Mouse (Mus musculus) hindbrain, postnatal 0 days (tissue): ENCODE results near the gene Spon2. TPM values are rescaled to one million over a fixed set of nuclear protein-coding genes. Genes with fewer than 3 reads are reported as not detected.
A peak's percentile ranks its signal among the peaks of the same experiment; 100 is the strongest.

Source experiments
- ATAC-seq: fragments of 200-750 bp; cut with Nextera tagmentation; 2 replicates; pipeline ENCODE4 v1.8.0; 2017; ENCODE audit warnings: mild to moderate bottlenecking, moderate TSS enrichment, moderate library complexity
- DNase-seq: peaks from one replicate; pipeline ENCODE4 v3.0.0-alpha.2; 2015; ENCODE audit warnings: low spot score
- H3K27ac ChIP-seq: fragments of 300-500 bp; sonication (generic); 2 replicates; pipeline ENCODE4 v1.5.1; 2014; ENCODE audit warnings: mild to moderate bottlenecking
- H3K27me3 ChIP-seq: fragments of 300-500 bp; sonication (generic); 2 replicates; pipeline ENCODE4 v1.6.1; 2014; ENCODE audit warnings: low read length, mixed read lengths; ENCODE audit not compliant: insufficient read depth
- H3K36me3 ChIP-seq: fragments of 300-500 bp; sonication (generic); 2 replicates; pipeline ENCODE4 v1.6.1; 2014; ENCODE audit warnings: low read length, mixed read lengths; ENCODE audit not compliant: insufficient read depth
- H3K4me1 ChIP-seq: fragments of 300-500 bp; sonication (generic); 2 replicates; pipeline ENCODE4 v1.6.1; 2014; ENCODE audit warnings: antibody characterized with exemption, low read length, mixed read lengths; ENCODE audit not compliant: insufficient read depth
- H3K4me2 ChIP-seq: fragments of 300-500 bp; sonication (generic); 2 replicates; pipeline ENCODE4 v1.6.1; 2014; ENCODE audit warnings: low read depth, mild to moderate bottlenecking, low read length, moderate library complexity, mixed read lengths
- H3K4me3 ChIP-seq: fragments of 300-500 bp; sonication (generic); 2 replicates; pipeline ENCODE4 v1.5.1; 2014; ENCODE audit warnings: low read length
- H3K9ac ChIP-seq: fragments of 300-500 bp; sonication (generic); replicated peaks from 2 replicates; pipeline ENCODE4 v1.6.1; 2014; ENCODE audit warnings: mild to moderate bottlenecking, low read length, moderate library complexity, mixed read lengths
- H3K9me3 ChIP-seq: fragments of 300-500 bp; sonication (generic); 2 replicates; pipeline ENCODE4 v1.6.1; 2016; ENCODE audit warnings: low read length, mixed read lengths
- CTCF ChIP-seq: IDR thresholded peaks from 2 replicates; pipeline ENCODE4 v1.5.1; 2016; ENCODE audit warnings: antibody characterized with exemption, control low read depth, low read depth
- WGBS: fragments of 180-500 bp; shearing (Covaris S2); extraction: QIAGEN DNeasy Blood & Tissue Kit; methylation state at CpG from one replicate; pipeline ENCODE4 v1.1.7; 2014; 5-methylcytosine and 5-hydroxymethylcytosine counted together
- polyA plus RNA-seq: library from polyadenylated mRNA; unstranded; fragments of >200 nt; fragmentation: Nextera tagmentation; extraction: Ambion mirVana; gene quantifications from 2 replicates; pipeline ENCODE4 v1.2.1, GENCODE M21; 2015
- total RNA-seq: library from RNA; depleted of rRNA; stranded (reverse); fragments of >200 nt; gene quantifications from 2 replicates; pipeline ENCODE4 v1.2.3, GENCODE M21; 2014

The Spon2 gene
- total and polyA plus RNA-seq, 2 experiments from 2014 or later: 3.9 to 4.3 TPM

DNA sequence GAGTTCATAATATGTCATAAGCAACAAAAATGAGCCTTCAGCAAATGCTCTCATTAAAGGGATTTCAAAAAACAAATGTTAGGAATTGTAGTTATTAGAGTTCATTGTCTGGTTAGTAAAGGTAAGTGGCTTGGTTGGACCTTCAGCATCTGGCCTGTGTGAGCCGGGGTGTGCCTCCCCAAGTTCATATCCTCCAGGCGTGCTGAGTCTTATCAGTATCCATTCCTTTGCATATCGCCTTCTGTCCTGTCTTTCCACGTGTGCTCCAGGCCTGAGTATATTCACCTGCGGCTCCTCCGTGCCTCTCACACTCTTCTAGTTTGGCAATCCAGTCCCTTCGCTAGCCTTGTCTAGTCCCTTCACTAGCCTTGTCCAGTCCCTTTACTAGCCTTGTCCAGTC lies 11.9 kb downstream of the Spon2 start:
- Histone ChIP-seq H3K4me1 (no peaks in the 10 kb centered on the region), H3K4me3 (no peak overlapping the region), H3K9me3 (no peaks in the 10 kb centered on the region), H3K9ac (no peak overlapping the region), H3K27ac (no peak overlapping the region), H3K4me2 (no peak overlapping the region), H3K36me3 (no peaks in the 10 kb centered on the region), H3K27me3 (no peaks in the 10 kb centered on the region)
- 94% methylated on average over 7 of the region's 7 CpGs for WGBS
- ATAC-seq (no peak), DNase-seq (no peak)
- TF ChIP-seq CTCF: no peak

DNA sequence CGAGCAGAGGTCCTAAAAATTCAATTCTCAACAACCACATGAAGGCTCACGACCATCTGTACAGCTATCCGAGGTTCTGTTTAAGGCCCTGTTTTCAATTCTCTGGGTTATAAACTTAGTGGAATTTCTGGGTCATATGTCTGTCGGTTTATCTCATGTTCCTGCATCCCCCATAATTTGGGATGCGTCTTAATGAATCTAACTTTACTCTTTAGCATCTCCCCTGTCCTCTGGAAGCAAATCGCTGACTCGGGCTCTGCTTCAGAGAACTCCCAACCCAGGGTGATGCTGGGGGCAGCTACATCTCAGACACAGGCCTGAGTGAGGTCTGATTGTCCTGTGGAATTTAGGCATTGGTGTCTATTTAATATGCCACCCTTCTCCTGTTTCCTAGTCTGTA lies 14.0 kb downstream of the Spon2 start:
- no peak overlapping the region for H3K9ac ChIP-seq
- H3K4me2 ChIP-seq: no peak overlapping the region
- no peaks in the 10 kb centered on the region for H3K27me3 ChIP-seq
- no peaks in the 10 kb centered on the region for H3K9me3 ChIP-seq
- TF ChIP-seq CTCF: no peak
- H3K4me1 ChIP-seq: no peaks in the 10 kb centered on the region
- no peak overlapping the region for H3K4me3 ChIP-seq
- 77% methylated on average over 7 of the region's 7 CpGs for WGBS
- DNase-seq (no peak), ATAC-seq (no peak)
- H3K36me3 ChIP-seq: no peaks in the 10 kb centered on the region
- no peak overlapping the region for H3K27ac ChIP-seq

DNA sequence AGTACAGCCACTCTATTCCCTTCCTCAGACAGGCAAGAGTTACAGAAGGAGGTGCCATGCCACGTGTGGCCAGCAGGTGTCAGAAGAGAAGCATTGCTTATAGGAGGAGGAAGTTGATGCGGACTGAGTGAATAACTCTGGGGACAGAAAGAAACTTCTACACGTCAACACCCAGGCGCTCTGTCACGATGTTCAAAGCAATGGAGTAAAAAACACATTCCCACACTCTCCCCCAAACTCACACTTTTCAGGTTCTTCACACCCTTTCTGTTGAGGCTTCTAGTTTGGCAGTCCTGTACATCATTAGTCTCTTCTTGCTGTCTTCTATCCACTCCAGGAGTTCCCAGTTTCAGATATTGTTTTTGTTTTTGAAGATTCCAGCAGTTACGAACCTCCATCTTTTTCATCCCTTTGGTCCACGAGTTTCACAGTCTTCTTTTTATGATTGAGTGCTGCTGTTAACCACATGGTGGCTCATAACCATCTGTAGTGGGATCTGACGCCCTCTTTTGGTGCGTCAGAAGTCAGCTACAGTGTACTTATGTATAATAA lies 14.5 kb downstream of the Spon2 start:
- H3K36me3 ChIP-seq: no peaks in the 10 kb centered on the region
- no peak overlapping the region for H3K9ac ChIP-seq
- ATAC-seq: peak; percentile 84; the same call in 1 of the 2 replicates
- H3K4me3 ChIP-seq: no peak overlapping the region
- H3K4me2 ChIP-seq: peak overlapping the region; percentile 21
- H3K27ac ChIP-seq: no peak overlapping the region
- DNase-seq: peak; percentile 89
- H3K4me1 ChIP-seq: no peaks in the 10 kb centered on the region
- peak; percentile 99 for TF ChIP-seq CTCF
- H3K27me3 ChIP-seq: no peaks in the 10 kb centered on the region
- WGBS: 12% methylated on average over 9 of the region's 9 CpGs
- no peaks in the 10 kb centered on the region for H3K9me3 ChIP-seq

DNA sequence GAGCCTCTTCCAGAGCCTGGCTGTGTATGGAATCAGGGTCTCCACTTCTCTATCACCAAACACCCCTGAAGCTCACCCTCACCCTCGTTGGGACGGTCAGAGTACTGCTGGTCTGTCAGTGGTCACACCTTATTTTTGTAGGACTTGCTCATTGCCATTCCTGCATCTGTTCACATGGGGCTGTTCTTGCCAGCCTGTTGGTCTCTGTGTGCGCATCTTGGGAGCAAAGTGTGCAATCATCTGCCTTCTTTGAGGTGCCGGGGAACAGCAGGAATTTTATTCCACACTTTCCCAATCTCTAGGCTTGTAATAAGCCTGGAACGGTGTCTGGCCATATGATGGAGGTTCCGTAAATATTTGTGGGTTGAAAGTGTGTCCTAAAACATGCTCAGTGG lies 15.1 kb downstream of the Spon2 start:
- H3K36me3 ChIP-seq: no peaks in the 10 kb centered on the region
- no peak overlapping the region for H3K9ac ChIP-seq
- H3K4me1 ChIP-seq: no peaks in the 10 kb centered on the region
- no peak overlapping the region for H3K4me2 ChIP-seq
- no peak for ATAC-seq
- WGBS: 78% methylated on average over 6 of the region's 6 CpGs
- no peaks in the 10 kb centered on the region for H3K9me3 ChIP-seq
- no peak for DNase-seq
- H3K27me3 ChIP-seq: no peaks in the 10 kb centered on the region
- TF ChIP-seq CTCF: no peak
- no peak overlapping the region for H3K4me3 ChIP-seq
- no peak overlapping the region for H3K27ac ChIP-seq

DNA sequence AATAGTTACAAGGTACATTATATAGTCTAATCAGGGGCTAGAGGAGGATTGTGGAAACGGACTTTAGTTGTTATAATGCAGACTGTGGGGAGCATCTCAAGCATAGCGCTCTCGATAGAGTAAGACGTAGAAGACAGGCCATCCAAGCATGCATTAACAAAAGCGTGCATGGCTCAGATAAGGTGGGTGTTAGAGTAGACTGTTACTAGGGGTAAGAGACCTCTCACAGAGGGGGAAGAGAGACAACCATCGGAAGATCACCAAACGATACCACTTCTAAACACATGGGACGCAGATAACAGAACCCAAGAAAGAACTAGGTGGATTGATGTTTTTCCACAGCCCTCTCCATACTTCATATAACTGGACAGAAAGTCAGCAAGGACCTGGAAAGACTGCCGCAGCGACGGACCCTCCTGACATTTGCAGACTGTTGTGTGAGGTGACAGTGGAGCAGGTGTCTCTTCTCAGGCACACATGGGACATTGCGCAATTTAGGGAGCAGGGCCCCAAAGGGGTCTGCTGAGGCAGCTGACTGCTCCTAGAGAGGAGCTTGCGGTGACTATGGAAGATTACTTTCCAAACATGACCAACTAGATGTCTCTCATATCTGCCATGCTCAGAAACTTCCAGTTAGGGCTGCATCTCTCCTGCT lies 15.6 kb downstream of the Spon2 start:
- no peak for ATAC-seq
- H3K9ac ChIP-seq: no peak overlapping the region
- no peak for TF ChIP-seq CTCF
- 86% methylated on average over 13 of the region's 13 CpGs for WGBS
- H3K36me3 ChIP-seq: no peaks in the 10 kb centered on the region
- no peaks in the 10 kb centered on the region for H3K4me1 ChIP-seq
- no peak for DNase-seq
- no peak overlapping the region for H3K4me2 ChIP-seq
- no peak overlapping the region for H3K4me3 ChIP-seq
- H3K27ac ChIP-seq: no peak overlapping the region
- no peaks in the 10 kb centered on the region for H3K27me3 ChIP-seq
- no peaks in the 10 kb centered on the region for H3K9me3 ChIP-seq

DNA sequence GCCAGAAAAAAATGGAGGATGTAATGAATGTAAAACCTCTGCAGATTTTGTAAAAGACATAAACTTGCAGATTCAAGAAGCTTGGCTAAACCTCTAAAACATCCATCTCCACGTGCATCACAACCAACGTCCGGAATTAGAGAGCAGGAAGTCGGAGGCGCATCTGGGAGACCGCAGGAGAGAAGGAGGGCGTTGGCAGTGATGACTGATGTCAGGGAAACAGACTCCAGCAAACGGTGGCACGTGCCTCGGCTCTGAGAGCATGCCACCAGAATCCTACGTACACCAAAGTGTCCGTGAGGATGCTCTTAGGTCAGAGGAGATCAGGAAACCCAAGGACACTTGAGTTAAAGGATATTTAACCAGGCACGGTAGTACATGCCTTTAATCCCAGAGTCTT lies 16.6 kb downstream of the Spon2 start:
- Histone ChIP-seq H3K27ac (no peak overlapping the region), H3K4me2 (no peak overlapping the region), H3K36me3 (no peaks in the 10 kb centered on the region), H3K4me1 (no peaks in the 10 kb centered on the region), H3K9ac (no peak overlapping the region), H3K27me3 (no peaks in the 10 kb centered on the region), H3K4me3 (no peak overlapping the region), H3K9me3 (no peaks in the 10 kb centered on the region)
- no peak for DNase-seq
- WGBS: 55% methylated on average over 13 of the region's 13 CpGs
- TF ChIP-seq CTCF: no peak
- no peak for ATAC-seq

DNA sequence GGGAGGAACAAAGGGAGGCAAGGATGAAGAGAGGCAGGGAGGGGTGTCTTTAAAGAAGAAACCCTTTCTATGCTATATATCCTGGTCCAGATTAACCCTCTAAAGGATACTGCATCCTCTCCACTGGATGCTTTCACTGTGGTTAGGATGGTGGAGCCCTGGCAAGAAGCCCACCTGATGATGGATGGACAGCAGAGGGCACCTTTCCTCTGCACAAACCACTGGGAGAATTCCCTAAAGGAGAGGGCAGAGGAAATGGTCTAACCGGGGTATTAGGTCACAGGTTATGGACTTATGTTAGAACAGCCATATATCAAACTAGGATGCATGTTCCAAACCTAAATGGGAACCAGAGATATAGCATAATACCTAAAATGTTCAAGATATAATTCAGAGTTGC lies 18.2 kb downstream of the Spon2 start:
- no peaks in the 10 kb centered on the region for H3K9me3 ChIP-seq
- DNase-seq (no peak), ATAC-seq (no peak)
- no peaks in the 10 kb centered on the region for H3K36me3 ChIP-seq
- no peak overlapping the region for H3K9ac ChIP-seq
- H3K27me3 ChIP-seq: no peaks in the 10 kb centered on the region
- H3K4me3 ChIP-seq: no peak overlapping the region
- WGBS: 44% methylated on average over 1 of the region's 1 CpGs
- no peak overlapping the region for H3K27ac ChIP-seq
- no peak overlapping the region for H3K4me2 ChIP-seq
- no peaks in the 10 kb centered on the region for H3K4me1 ChIP-seq
- TF ChIP-seq CTCF: no peak
